Mouse (Mus musculus) brain, embryonic 18.5 days (tissue): ENCODE results near the gene Acnat2.
"Not testable (repeated sequence)": the region's sequence is repeated elsewhere in the genome, so short reads cannot be mapped to it uniquely, and the experiment has no call there.

Experiments
- DNase-seq: peaks from one replicate; pipeline ENCODE4 v3.0.0-alpha.2; 2012; ENCODE audit warnings: low read depth, low spot score

Gene Acnat2

GRCm38 (mm10) chr4:49407957-49408356, at the start of gene Acnat2:
TSS of gene Acnat2 (minus strand) at chr4:49408151.
- not testable (repeated sequence) for DNase-seq

- DNase-seq = no peak
Observed at GRCm38 (mm10) chr4:49456171-49456570, 48.2 kb upstream of the Acnat2 start.

GRCm38 (mm10) chr4:49451848-49452551, 44.0 kb upstream of the Acnat2 start:
- DNase-seq = no peak

- not testable (repeated sequence) for DNase-seq
Observed at GRCm38 (mm10) chr4:49451133-49451847, 43.3 kb upstream of the Acnat2 start.

GRCm38 (mm10) chr4:49436968-49437367, 29.0 kb upstream of the Acnat2 start:
- DNase-seq = not testable (repeated sequence)

- DNase-seq = not testable (repeated sequence)
Observed at GRCm38 (mm10) chr4:49410151-49410550, 2.2 kb upstream of the Acnat2 start.

GRCm38 (mm10) chr4:49386873-49387272, 21.1 kb downstream of the Acnat2 start:
- no peak for DNase-seq

GRCm38 (mm10) chr4:49383576-49384318, 24.2 kb downstream of the Acnat2 start:
- not testable (repeated sequence) for DNase-seq

- not testable (repeated sequence) for DNase-seq
Observed at GRCm38 (mm10) chr4:49368046-49368445, 39.9 kb downstream of the Acnat2 start.

GRCm38 (mm10) chr4:49357097-49357496, 50.9 kb downstream of the Acnat2 start:
- no peak for DNase-seq

- DNase-seq = no peak
Observed at GRCm38 (mm10) chr4:49350470-49350869, 57.5 kb downstream of the Acnat2 start.

- no peak for DNase-seq
Observed at GRCm38 (mm10) chr4:49348677-49349076, 59.3 kb downstream of the Acnat2 start.

- not testable (repeated sequence) for DNase-seq
Observed at GRCm38 (mm10) chr4:49348001-49348400, 60.0 kb downstream of the Acnat2 start.

GRCm38 (mm10) chr4:49340091-49340490, 67.9 kb downstream of the Acnat2 start:
- DNase-seq = not testable (repeated sequence)

GRCm38 (mm10) chr4:49337949-49338348, 70.0 kb downstream of the Acnat2 start:
- not testable (repeated sequence) for DNase-seq
